Mouse (Mus musculus): Measurements from ENCODE around the gene Rgl3.

GRCm38 (mm10) chr9:21926155-21926554, 63.1 kb downstream of the Rgl3 start:
- TF ChIP-seq POLR2A (IDR thresholded peaks at IDR 0.05; ENCODE audit: low read depth, low read length) (no peak), CTCF (IDR thresholded peaks at IDR 0.05; ENCODE audit: extremely low read depth, insufficient read length, insufficient replicate concordance, low read depth, low read length) (no peak)
